Mouse (Mus musculus) lung, adult 2 months (tissue): ENCODE measurements at regions not wholly inside any gene's neighbourhood (a gene's known extent, or its start where the extent isn't known, plus 50 kb on each side); places are given as distances from the start of the nearest gene placed in this dataset.

ENCODE experiments used
- CTCF ChIP-seq: fragments of 200-500 bp; IDR thresholded peaks from 2 replicates; pipeline ENCODE4 v1.5.1; 2011; ENCODE audit warnings: mild to moderate bottlenecking, low read length, control low read depth; ENCODE audit not compliant: insufficient read depth
- POLR2A ChIP-seq: fragments of 200-500 bp; IDR thresholded peaks from 2 replicates; pipeline ENCODE4 v1.6.1; 2011; ENCODE audit warnings: low read depth, mild to moderate bottlenecking, control low read depth, low read length, borderline replicate concordance; ENCODE audit errors: extremely low read depth

- TF ChIP-seq CTCF (no peak), POLR2A (no peak)
Observed at GRCm38 (mm10) chr12:50969887-50970758, 321.2 kb upstream of the Prkd1 start.
